Mouse (Mus musculus) midbrain, embryonic 12.5 days (tissue): Measurements from ENCODE around the gene Anapc2. TPM values are rescaled to one million over a fixed set of nuclear protein-coding genes. Genes with fewer than 3 reads are reported as not detected.

Source experiments
- ATAC-seq: fragments of 200-750 bp; cut with Nextera tagmentation; 2 replicates; pipeline ENCODE4 v1.8.0; 2017; ENCODE audit warnings: low read depth, moderate TSS enrichment, moderate library complexity; ENCODE audit not compliant: low FRiP score
- H3K27ac ChIP-seq: fragments of 300-500 bp; sonication (generic); replicated peaks from 2 replicates; pipeline ENCODE4 v1.5.1; 2016; ENCODE audit warnings: mild to moderate bottlenecking
- H3K27me3 ChIP-seq: fragments of 300-500 bp; sonication (generic); 2 replicates; pipeline ENCODE4 v1.6.1; 2016; ENCODE audit warnings: mild to moderate bottlenecking
- H3K36me3 ChIP-seq: fragments of 300-500 bp; sonication (generic); 2 replicates; pipeline ENCODE4 v1.6.1; 2016
- H3K4me1 ChIP-seq: fragments of 300-500 bp; sonication (generic); 2 replicates; pipeline ENCODE4 v1.6.1; 2016
- H3K4me2 ChIP-seq: fragments of 300-500 bp; sonication (generic); replicated peaks from 2 replicates; pipeline ENCODE4 v1.6.1; 2016; ENCODE audit warnings: mild to moderate bottlenecking, moderate library complexity
- H3K4me3 ChIP-seq: fragments of 300-500 bp; sonication (generic); 2 replicates; pipeline ENCODE4 v1.5.1; 2016; ENCODE audit warnings: mild to moderate bottlenecking
- H3K9ac ChIP-seq: fragments of 300-500 bp; sonication (generic); replicated peaks from 2 replicates; pipeline ENCODE4 v1.6.1; 2016; ENCODE audit warnings: mild to moderate bottlenecking, moderate library complexity
- H3K9me3 ChIP-seq: fragments of 300-500 bp; sonication (generic); 2 replicates; pipeline ENCODE4 v1.6.1; 2016; ENCODE audit warnings: mild to moderate bottlenecking
- WGBS: fragments of 180-500 bp; shearing (Covaris S2); methylation state at CpG from one replicate; pipeline ENCODE4 v1.1.7; 2016; 5-methylcytosine and 5-hydroxymethylcytosine counted together
- polyA plus RNA-seq: library from polyadenylated mRNA; unstranded; fragments of >200 nt; fragmentation: Nextera tagmentation; extraction: Ambion mirVana; gene quantifications from 2 replicates; pipeline ENCODE4 v1.2.1, GENCODE M21; 2016

Gene Anapc2
- polyA plus RNA-seq, 1 experiment from 2014 or later: 144 TPM

GRCm38 (mm10) chr2:25278928-25279882 lies 6.9 kb downstream of the Anapc2 start:
- WGBS: 63% methylated on average over 13 of the region's 13 CpGs
- no peaks in the 10 kb centered on the region for H3K9me3 ChIP-seq
- H3K27ac ChIP-seq: no peak overlapping the region
- H3K9ac ChIP-seq: no peak overlapping the region
- H3K4me1 ChIP-seq: no peaks in the 10 kb centered on the region
- peaks cover 98% of the 10 kb centered on the region for H3K36me3 ChIP-seq
- no peak for ATAC-seq
- no peak overlapping the region for H3K4me3 ChIP-seq
- H3K4me2 ChIP-seq: no peak overlapping the region
- H3K27me3 ChIP-seq: no peaks in the 10 kb centered on the region

- Histone ChIP-seq H3K27ac (no peak overlapping the region), H3K4me2 (no peak overlapping the region), H3K9ac (no peak overlapping the region), H3K36me3 (peaks cover 58% of the 10 kb centered on the region), H3K4me1 (peaks cover 8% of the 10 kb centered on the region; the same call in 1 of the 2 replicates), H3K9me3 (no peaks in the 10 kb centered on the region), H3K27me3 (peaks cover 28% of the 10 kb centered on the region), H3K4me3 (no peak overlapping the region)
- WGBS: 91% methylated on average over 2 of the region's 2 CpGs
- no peak for ATAC-seq
Measured at GRCm38 (mm10) chr2:25285551-25285950, 13.3 kb downstream of the Anapc2 start.

- H3K36me3 ChIP-seq: peaks cover 50% of the 10 kb centered on the region
- no peak overlapping the region for H3K27ac ChIP-seq
- no peaks in the 10 kb centered on the region for H3K9me3 ChIP-seq
- H3K27me3 ChIP-seq: peaks cover 36% of the 10 kb centered on the region
- no peak overlapping the region for H3K4me2 ChIP-seq
- no peak for ATAC-seq
- H3K9ac ChIP-seq: no peak overlapping the region
- H3K4me1 ChIP-seq: peaks cover 8% of the 10 kb centered on the region; the same call in 1 of the 2 replicates
- no peak overlapping the region for H3K4me3 ChIP-seq
- 83% methylated on average over 1 of the region's 1 CpGs for WGBS
Measured at GRCm38 (mm10) chr2:25286314-25286713, 14.0 kb downstream of the Anapc2 start.

- no peak for ATAC-seq
Measured at GRCm38 (mm10) chr2:25286837-25287636, 14.8 kb downstream of the Anapc2 start.

GRCm38 (mm10) chr2:25287927-25288649 lies 15.8 kb downstream of the Anapc2 start, which contains the start of gene Tmem210:
Gene Tmem210, plus strand, starts transcription at chr2:25288145.
- Histone ChIP-seq H3K36me3 (peaks cover 34% of the 10 kb centered on the region), H3K9me3 (no peaks in the 10 kb centered on the region), H3K9ac (no peak within 1 kb of the TSS), H3K4me1 (peaks cover 17% of the 10 kb centered on the region), H3K4me2 (no peak within 1 kb of the TSS), H3K4me3 (no peak within 1 kb of the TSS), H3K27ac (no peak within 1 kb of the TSS), H3K27me3 (peaks cover 54% of the 10 kb centered on the region)
- WGBS: 84% methylated on average over 6 of the region's 6 CpGs
- no peak for ATAC-seq

More at GRCm38 (mm10) chr2:25286837-25287636, 14.8 kb downstream of the Anapc2 start:
- Histone ChIP-seq H3K4me2 (no peak overlapping the region), H3K4me1 (peaks cover 12% of the 10 kb centered on the region), H3K36me3 (peaks cover 44% of the 10 kb centered on the region), H3K9me3 (no peaks in the 10 kb centered on the region), H3K27ac (no peak overlapping the region), H3K27me3 (peaks cover 43% of the 10 kb centered on the region), H3K9ac (no peak overlapping the region), H3K4me3 (no peak overlapping the region)
- 57% methylated on average over 7 of the region's 7 CpGs for WGBS

- Histone ChIP-seq H3K27me3 (peaks cover 61% of the 10 kb centered on the region), H3K9me3 (no peaks in the 10 kb centered on the region), H3K4me2 (no peak overlapping the region), H3K4me3 (no peak overlapping the region), H3K27ac (no peak overlapping the region), H3K9ac (no peak overlapping the region), H3K36me3 (peaks cover 27% of the 10 kb centered on the region), H3K4me1 (peaks cover 17% of the 10 kb centered on the region)
- 74% methylated on average over 7 of the region's 7 CpGs for WGBS
- ATAC-seq: no peak
Measured at GRCm38 (mm10) chr2:25288734-25289345, 16.6 kb downstream of the Anapc2 start.

- Histone ChIP-seq H3K36me3 (peaks cover 19% of the 10 kb centered on the region), H3K9ac (no peak within 1 kb of the TSS), H3K4me3 (peak within 1 kb of the TSS; percentile 9; the same call in 1 of the 2 replicates), H3K4me1 (peaks cover 17% of the 10 kb centered on the region), H3K4me2 (peak within 1 kb of the TSS; percentile 15), H3K27ac (no peak within 1 kb of the TSS), H3K27me3 (peaks cover 69% of the 10 kb centered on the region), H3K9me3 (no peaks in the 10 kb centered on the region)
- 10% methylated on average over 11 of the region's 11 CpGs for WGBS
- no peak for ATAC-seq
Measured at GRCm38 (mm10) chr2:25289651-25290050, 17.4 kb downstream of the Anapc2 start, which contains the start of gene Lrrc26. Gene Lrrc26, plus strand, starts transcription at chr2:25289915.

- Histone ChIP-seq H3K27ac (no peak overlapping the region), H3K4me3 (0 out of 2 replicates have a peak overlapping the region, but pooled peaks have one; percentile 9), H3K27me3 (peaks cover 75% of the 10 kb centered on the region), H3K36me3 (peaks cover 13% of the 10 kb centered on the region), H3K9me3 (no peaks in the 10 kb centered on the region), H3K9ac (no peak overlapping the region), H3K4me2 (peak overlapping the region; percentile 15; the same call in 1 of the 2 replicates), H3K4me1 (peaks cover 17% of the 10 kb centered on the region)
- no peak for ATAC-seq
- WGBS: 3% methylated on average over 54 of the region's 54 CpGs
Measured at GRCm38 (mm10) chr2:25290101-25290815, 18.0 kb downstream of the Anapc2 start.

- Histone ChIP-seq H3K27ac (no peak overlapping the region), H3K4me1 (peaks cover 17% of the 10 kb centered on the region), H3K4me2 (peak overlapping the region; percentile 15), H3K27me3 (peaks cover 80% of the 10 kb centered on the region), H3K4me3 (no peak overlapping the region; the same call in 1 of the 2 replicates), H3K9me3 (no peaks in the 10 kb centered on the region), H3K9ac (no peak overlapping the region), H3K36me3 (peaks cover 8% of the 10 kb centered on the region)
- no peak for ATAC-seq
- 1% methylated on average over 18 of the region's 18 CpGs for WGBS
Measured at GRCm38 (mm10) chr2:25290816-25291130, 18.5 kb downstream of the Anapc2 start.

- 5% methylated on average over 32 of the region's 32 CpGs for WGBS
- Histone ChIP-seq H3K27ac (no peak overlapping the region), H3K9me3 (no peaks in the 10 kb centered on the region), H3K9ac (0 out of 2 replicates have a peak overlapping the region, but pooled peaks have one; percentile 39), H3K4me2 (peak overlapping the region; percentile 43), H3K4me3 (peak overlapping the region; percentile 28), H3K36me3 (0 out of 2 replicates have a peak, but pooled peaks cover 1% of the 10 kb centered on the region), H3K27me3 (peaks cover 87% of the 10 kb centered on the region), H3K4me1 (peaks cover 17% of the 10 kb centered on the region)
- no peak; the same call in 1 of the 2 replicates for ATAC-seq
Measured at GRCm38 (mm10) chr2:25291184-25292053, 19.1 kb downstream of the Anapc2 start.
